Mouse (Mus musculus): Measurements from ENCODE around the gene Arhgap35. TPM values are rescaled to one million over a fixed set of nuclear protein-coding genes. Genes with fewer than 3 reads are reported as not detected.
"Not testable (repeated sequence)": the region's sequence is repeated elsewhere in the genome, so short reads cannot be mapped to it uniquely, and the experiment has no call there.

The Arhgap35 gene
- polyA plus RNA-seq (2014; fragmentation: Nextera tagmentation; extraction: Ambion mirVana), result 35.4 and 41.5 TPM in 2 replicates

- WGBS, result under 1% methylated on average over 76 of the region's 78 CpGs
Observed at GRCm38 (mm10) chr7:16614888-16615715, at the start of gene Arhgap35. Gene Arhgap35, minus strand, starts transcription at chr7:16614993.

GRCm38 (mm10) chr7:16644260-16644659, 29.5 kb upstream of the Arhgap35 start:
- H3K4me1 ChIP-seq (ENCODE audit: control insufficient read depth, insufficient read depth, low read length), result no peaks in the 10 kb centered on the region
- H3K27ac ChIP-seq (replicated peaks; ENCODE audit: low read depth, low read length), result no peak overlapping the region
- H3K9ac ChIP-seq (replicated peaks; ENCODE audit: low read length), result no peak overlapping the region
- ATAC-seq (ENCODE audit: low FRiP score, low TSS enrichment) (no peak), DNase-seq (no peak)
- 60% methylated on average over 12 of the region's 12 CpGs for WGBS
- H3K9me3 ChIP-seq (ENCODE audit: control insufficient read depth, low read length), result no peaks in the 10 kb centered on the region
- H3K36me3 ChIP-seq (ENCODE audit: control insufficient read depth, insufficient read depth, low read length), result no peaks in the 10 kb centered on the region
- H3K27me3 ChIP-seq (ENCODE audit: control insufficient read depth, insufficient read depth, low read length), result no peaks in the 10 kb centered on the region
- no peak overlapping the region for H3K4me2 ChIP-seq (ENCODE audit: low read length)
- H3K4me3 ChIP-seq (replicated peaks; ENCODE audit: low read depth, low read length), result no peak overlapping the region

More at GRCm38 (mm10) chr7:16614888-16615715, at the start of gene Arhgap35:
- peak; percentile 98 for ATAC-seq (ENCODE audit: low FRiP score, low TSS enrichment)
- Histone ChIP-seq H3K9ac (replicated peaks; ENCODE audit: low read length) (peak within 1 kb of the TSS; percentile 99), H3K27me3 (ENCODE audit: control insufficient read depth, insufficient read depth, low read length) (no peaks in the 10 kb centered on the region; the same call in 1 of the 2 replicates), H3K9me3 (ENCODE audit: control insufficient read depth, low read length) (no peaks in the 10 kb centered on the region), H3K4me2 (ENCODE audit: low read length) (peak within 1 kb of the TSS; percentile 96), H3K4me3 (replicated peaks; ENCODE audit: low read depth, low read length) (peak within 1 kb of the TSS; percentile 94), H3K36me3 (ENCODE audit: control insufficient read depth, insufficient read depth, low read length) (no peaks in the 10 kb centered on the region), H3K4me1 (ENCODE audit: control insufficient read depth, insufficient read depth, low read length) (peaks cover 34% of the 10 kb centered on the region), H3K27ac (replicated peaks; ENCODE audit: low read depth, low read length) (peak within 1 kb of the TSS; percentile 100)
- peak; percentile 100 for DNase-seq

- H3K4me3 ChIP-seq (replicated peaks; ENCODE audit: low read depth, low read length); H3K4me1 ChIP-seq (ENCODE audit: control insufficient read depth, insufficient read depth, low read length); H3K9me3 ChIP-seq (ENCODE audit: control insufficient read depth, low read length); H3K9ac ChIP-seq (replicated peaks; ENCODE audit: low read length); H3K36me3 ChIP-seq (ENCODE audit: control insufficient read depth, insufficient read depth, low read length); H3K4me2 ChIP-seq (ENCODE audit: low read length); DNase-seq; H3K27me3 ChIP-seq (ENCODE audit: control insufficient read depth, insufficient read depth, low read length); H3K27ac ChIP-seq (replicated peaks; ENCODE audit: low read depth, low read length); ATAC-seq (ENCODE audit: low FRiP score, low TSS enrichment): not testable (repeated sequence)
- 66% methylated on average over 3 of the region's 4 CpGs for WGBS
Observed at GRCm38 (mm10) chr7:16643106-16643505, 28.3 kb upstream of the Arhgap35 start.

- no peak overlapping the region for H3K4me2 ChIP-seq (ENCODE audit: low read length)
- DNase-seq, result peak; percentile 61
- H3K27me3 ChIP-seq (ENCODE audit: control insufficient read depth, insufficient read depth, low read length), result no peaks in the 10 kb centered on the region
- no peak overlapping the region for H3K4me3 ChIP-seq (replicated peaks; ENCODE audit: low read depth, low read length)
- WGBS, result 73% methylated on average over 3 of the region's 3 CpGs
- no peak overlapping the region for H3K27ac ChIP-seq (replicated peaks; ENCODE audit: low read depth, low read length)
- no peaks in the 10 kb centered on the region for H3K4me1 ChIP-seq (ENCODE audit: control insufficient read depth, insufficient read depth, low read length)
- ATAC-seq (ENCODE audit: low FRiP score, low TSS enrichment), result no peak
- H3K36me3 ChIP-seq (ENCODE audit: control insufficient read depth, insufficient read depth, low read length), result no peaks in the 10 kb centered on the region
- no peaks in the 10 kb centered on the region for H3K9me3 ChIP-seq (ENCODE audit: control insufficient read depth, low read length)
- H3K9ac ChIP-seq (replicated peaks; ENCODE audit: low read length), result no peak overlapping the region
Observed at GRCm38 (mm10) chr7:16639028-16639427, 24.2 kb upstream of the Arhgap35 start.

GRCm38 (mm10) chr7:16635116-16635515, 20.3 kb upstream of the Arhgap35 start:
- no peaks in the 10 kb centered on the region for H3K4me1 ChIP-seq (ENCODE audit: control insufficient read depth, insufficient read depth, low read length)
- H3K27ac ChIP-seq (replicated peaks; ENCODE audit: low read depth, low read length), result no peak overlapping the region
- no peak overlapping the region for H3K4me3 ChIP-seq (replicated peaks; ENCODE audit: low read depth, low read length)
- WGBS, result 75% methylated on average over 3 of the region's 3 CpGs
- H3K27me3 ChIP-seq (ENCODE audit: control insufficient read depth, insufficient read depth, low read length), result no peaks in the 10 kb centered on the region
- no peaks in the 10 kb centered on the region for H3K9me3 ChIP-seq (ENCODE audit: control insufficient read depth, low read length)
- DNase-seq, result no peak
- H3K9ac ChIP-seq (replicated peaks; ENCODE audit: low read length), result no peak overlapping the region
- no peak overlapping the region for H3K4me2 ChIP-seq (ENCODE audit: low read length)
- ATAC-seq (ENCODE audit: low FRiP score, low TSS enrichment), result no peak
- no peaks in the 10 kb centered on the region for H3K36me3 ChIP-seq (ENCODE audit: control insufficient read depth, insufficient read depth, low read length)

- not testable (repeated sequence) for H3K9ac ChIP-seq (replicated peaks; ENCODE audit: low read length); H3K36me3 ChIP-seq (ENCODE audit: control insufficient read depth, insufficient read depth, low read length); H3K4me2 ChIP-seq (ENCODE audit: low read length); H3K4me1 ChIP-seq (ENCODE audit: control insufficient read depth, insufficient read depth, low read length); H3K4me3 ChIP-seq (replicated peaks; ENCODE audit: low read depth, low read length); H3K27me3 ChIP-seq (ENCODE audit: control insufficient read depth, insufficient read depth, low read length); H3K27ac ChIP-seq (replicated peaks; ENCODE audit: low read depth, low read length); ATAC-seq (ENCODE audit: low FRiP score, low TSS enrichment); H3K9me3 ChIP-seq (ENCODE audit: control insufficient read depth, low read length)
- 13% methylated on average over 10 of the region's 10 CpGs for WGBS
- DNase-seq, result peak; percentile 19
Observed at GRCm38 (mm10) chr7:16633913-16634312, 19.1 kb upstream of the Arhgap35 start.

- no peak for DNase-seq
- H3K27me3 ChIP-seq (ENCODE audit: control insufficient read depth, insufficient read depth, low read length), result no peaks in the 10 kb centered on the region
- ATAC-seq (ENCODE audit: low FRiP score, low TSS enrichment), result no peak
- H3K27ac ChIP-seq (replicated peaks; ENCODE audit: low read depth, low read length), result no peak overlapping the region
- H3K36me3 ChIP-seq (ENCODE audit: control insufficient read depth, insufficient read depth, low read length), result no peaks in the 10 kb centered on the region
- H3K9ac ChIP-seq (replicated peaks; ENCODE audit: low read length), result no peak overlapping the region
- 71% methylated on average over 4 of the region's 4 CpGs for WGBS
- no peaks in the 10 kb centered on the region for H3K4me1 ChIP-seq (ENCODE audit: control insufficient read depth, insufficient read depth, low read length)
- no peak overlapping the region for H3K4me3 ChIP-seq (replicated peaks; ENCODE audit: low read depth, low read length)
- no peaks in the 10 kb centered on the region for H3K9me3 ChIP-seq (ENCODE audit: control insufficient read depth, low read length)
- no peak overlapping the region for H3K4me2 ChIP-seq (ENCODE audit: low read length)
Observed at GRCm38 (mm10) chr7:16631932-16632331, 17.1 kb upstream of the Arhgap35 start.

- H3K27me3 ChIP-seq (ENCODE audit: control insufficient read depth, insufficient read depth, low read length), result no peaks in the 10 kb centered on the region
- no peak overlapping the region for H3K27ac ChIP-seq (replicated peaks; ENCODE audit: low read depth, low read length)
- ATAC-seq (ENCODE audit: low FRiP score, low TSS enrichment) (no peak), DNase-seq (no peak)
- H3K36me3 ChIP-seq (ENCODE audit: control insufficient read depth, insufficient read depth, low read length), result no peaks in the 10 kb centered on the region
- H3K4me1 ChIP-seq (ENCODE audit: control insufficient read depth, insufficient read depth, low read length), result no peaks in the 10 kb centered on the region
- no peak overlapping the region for H3K4me3 ChIP-seq (replicated peaks; ENCODE audit: low read depth, low read length)
- WGBS, result 76% methylated on average over 4 of the region's 4 CpGs
- no peaks in the 10 kb centered on the region for H3K9me3 ChIP-seq (ENCODE audit: control insufficient read depth, low read length)
- no peak overlapping the region for H3K9ac ChIP-seq (replicated peaks; ENCODE audit: low read length)
- no peak overlapping the region for H3K4me2 ChIP-seq (ENCODE audit: low read length)
Observed at GRCm38 (mm10) chr7:16631025-16631424, 16.2 kb upstream of the Arhgap35 start.

Measured in midbrain, embryonic 14.5 days (tissue).